Mouse (Mus musculus): ENCODE data around the gene Pygo1. TPM values are rescaled to one million over a fixed set of nuclear protein-coding genes. Genes with fewer than 3 reads are reported as not detected.

The Pygo1 gene
- 1 to 10 TPM; 3.7 to 4.3 TPM for total RNA-seq (2021)
- long read RNA-seq, experiment 1, partial matches to known transcripts: 0 of 1 reads
- long read RNA-seq, experiment 1, other reads (novel, unspliced or antisense): 1 of 1 reads
- long read RNA-seq, experiment 2: 0 reads

GRCm38 (mm10) chr9:72925021-72925934 lies at the start of gene Pygo1:
Gene Pygo1 (plus strand): TSS chr9:72925645.
- peak; percentile 61 to 73 for DNase-seq

- no peak for DNase-seq
These were observed 49.6 kb upstream of the Pygo1 start for GRCm38 (mm10) chr9:72875878-72876277.

GRCm38 (mm10) chr9:72877905-72878304 lies 47.5 kb upstream of the Pygo1 start:
- no peak for DNase-seq

- no peak for DNase-seq
These were observed 46.8 kb upstream of the Pygo1 start for GRCm38 (mm10) chr9:72878656-72879055.

GRCm38 (mm10) chr9:72879601-72880000 lies 45.8 kb upstream of the Pygo1 start:
- DNase-seq: no peak

- DNase-seq: peak; percentile 5 to 51
These were observed 45.1 kb upstream of the Pygo1 start for GRCm38 (mm10) chr9:72880225-72880960.

GRCm38 (mm10) chr9:72881026-72881768 lies 44.2 kb upstream of the Pygo1 start:
- peak; percentile 53 to 66 for DNase-seq

GRCm38 (mm10) chr9:72883940-72884339 lies 41.5 kb upstream of the Pygo1 start:
- peak; percentile 40 to 55 for DNase-seq

GRCm38 (mm10) chr9:72889777-72890176 lies 35.7 kb upstream of the Pygo1 start:
- no peak for DNase-seq

- no peak for DNase-seq
These were observed 34.9 kb upstream of the Pygo1 start for GRCm38 (mm10) chr9:72890499-72891085.

- DNase-seq: no peak
These were observed 32.7 kb upstream of the Pygo1 start for GRCm38 (mm10) chr9:72892761-72893160.

- no peak for DNase-seq
These were observed 30.6 kb upstream of the Pygo1 start for GRCm38 (mm10) chr9:72894796-72895352.

- no peak for DNase-seq
These were observed 23.4 kb upstream of the Pygo1 start for GRCm38 (mm10) chr9:72902057-72902456.

GRCm38 (mm10) chr9:72902611-72903010 lies 22.8 kb upstream of the Pygo1 start:
- DNase-seq: no peak

GRCm38 (mm10) chr9:72906693-72907103 lies 18.7 kb upstream of the Pygo1 start:
- no peak for DNase-seq

GRCm38 (mm10) chr9:72911381-72911780 lies 14.1 kb upstream of the Pygo1 start:
- DNase-seq: no peak

GRCm38 (mm10) chr9:72913551-72913950 lies 11.9 kb upstream of the Pygo1 start:
- DNase-seq: peak in 1 of 2 experiments; percentile 23

GRCm38 (mm10) chr9:72915728-72916127 lies 9.7 kb upstream of the Pygo1 start:
- DNase-seq: no peak

GRCm38 (mm10) chr9:72923068-72923467 lies 2.4 kb upstream of the Pygo1 start:
- DNase-seq: no peak

- DNase-seq: no peak
These were observed 452 bp downstream of the Pygo1 start for GRCm38 (mm10) chr9:72925935-72926258.

- peak in 1 of 2 experiments; percentile 5 for DNase-seq
These were observed 5.8 kb downstream of the Pygo1 start for GRCm38 (mm10) chr9:72931166-72931790.
